Mouse (Mus musculus) cortical plate, adult 2 months (tissue): ENCODE measurements around the gene Efna5. TPM values are rescaled to one million over a fixed set of nuclear protein-coding genes. Genes with fewer than 3 reads are reported as not detected.

Source experiments
- H3K27ac ChIP-seq: fragments of 200-500 bp; 2 replicates; pipeline ENCODE4 v1.5.1; 2012; ENCODE audit warnings: low read length, control low read depth, inconsistent platforms; ENCODE audit not compliant: insufficient read depth
- H3K4me1 ChIP-seq: fragments of 200-500 bp; 2 replicates; pipeline ENCODE4 v1.6.1; 2011; ENCODE audit warnings: low read length; ENCODE audit not compliant: control insufficient read depth, insufficient read depth
- H3K4me3 ChIP-seq: fragments of 200-500 bp; 2 replicates; pipeline ENCODE4 v1.5.1; 2011; ENCODE audit warnings: mild to moderate bottlenecking, low read length, control low read depth; ENCODE audit not compliant: insufficient read depth
- CTCF ChIP-seq: fragments of 200-500 bp; IDR thresholded peaks from 2 replicates; pipeline ENCODE4 v1.5.1; 2011; ENCODE audit warnings: mild to moderate bottlenecking, control low read depth, low read length; ENCODE audit not compliant: insufficient read depth; ENCODE audit errors: extremely low read depth
- POLR2A ChIP-seq: fragments of 200-500 bp; IDR thresholded peaks from 2 replicates; pipeline ENCODE4 v1.6.1; 2011; ENCODE audit warnings: mild to moderate bottlenecking, low read length, control low read depth; ENCODE audit not compliant: insufficient read depth; ENCODE audit errors: extremely low read depth
- polyA plus RNA-seq: library from polyadenylated mRNA; depleted of rRNA; stranded (reverse); fragments of >200 nt; gene quantifications from 2 replicates; pipeline ENCODE4 v1.2.3, GENCODE M21; 2012

Efna5 gene
- polyA plus RNA-seq, 1 experiment = 14.8 TPM

- TF ChIP-seq CTCF = no peak
- TF ChIP-seq POLR2A = no peak
- no peak overlapping the region for H3K4me3 ChIP-seq
- no peaks in the 10 kb centered on the region for H3K4me1 ChIP-seq
- no peak overlapping the region for H3K27ac ChIP-seq
Measured at GRCm38 (mm10) chr17:62741702-62742101, 139.4 kb downstream of the Efna5 start.

DNA sequence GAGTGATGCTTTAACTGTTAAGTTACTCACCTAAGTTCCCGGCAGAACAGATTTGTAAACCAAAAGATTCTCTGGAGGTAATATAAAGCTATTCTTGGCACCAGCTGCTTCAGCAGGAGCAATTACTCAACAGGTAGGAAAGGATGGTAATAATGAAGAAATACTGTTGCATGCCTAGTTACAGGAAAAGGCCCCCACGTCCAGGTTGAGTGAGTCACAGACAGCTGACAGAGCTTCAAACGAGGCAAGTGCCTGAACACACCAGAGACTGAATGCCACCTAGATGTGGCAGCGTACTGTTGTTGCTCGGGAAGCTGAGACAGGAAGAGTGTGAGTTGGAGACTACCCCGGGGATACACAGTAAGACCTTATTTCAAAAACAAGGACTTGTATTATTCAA lies 140.1 kb downstream of the Efna5 start:
- no peak overlapping the region for H3K4me3 ChIP-seq
- no peak overlapping the region for H3K27ac ChIP-seq
- TF ChIP-seq POLR2A (no peak), CTCF (no peak)
- H3K4me1 ChIP-seq = no peaks in the 10 kb centered on the region

DNA sequence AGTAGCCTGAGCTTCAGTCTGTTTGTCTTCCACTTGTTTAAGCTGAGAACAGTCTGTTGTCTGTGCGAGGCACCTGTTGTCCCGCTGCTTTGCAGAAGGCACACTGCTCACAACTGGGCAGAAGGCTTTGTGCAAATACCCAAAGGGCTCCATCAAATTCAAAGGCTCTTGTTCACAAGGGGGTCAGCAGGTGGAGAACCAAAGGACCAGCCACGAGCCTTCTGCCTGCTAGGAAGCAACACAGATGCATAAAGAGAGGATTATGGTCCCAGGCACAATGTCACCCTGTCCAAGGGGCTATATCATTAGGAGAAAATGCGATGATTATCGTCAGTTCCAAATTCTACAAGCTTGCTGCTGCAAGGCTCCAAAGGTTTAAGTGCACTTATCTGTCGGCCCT lies 141.1 kb downstream of the Efna5 start:
- Histone ChIP-seq H3K4me1 (no peaks in the 10 kb centered on the region), H3K27ac (no peak overlapping the region), H3K4me3 (no peak overlapping the region)
- no peak for TF ChIP-seq POLR2A
- TF ChIP-seq CTCF = no peak

DNA sequence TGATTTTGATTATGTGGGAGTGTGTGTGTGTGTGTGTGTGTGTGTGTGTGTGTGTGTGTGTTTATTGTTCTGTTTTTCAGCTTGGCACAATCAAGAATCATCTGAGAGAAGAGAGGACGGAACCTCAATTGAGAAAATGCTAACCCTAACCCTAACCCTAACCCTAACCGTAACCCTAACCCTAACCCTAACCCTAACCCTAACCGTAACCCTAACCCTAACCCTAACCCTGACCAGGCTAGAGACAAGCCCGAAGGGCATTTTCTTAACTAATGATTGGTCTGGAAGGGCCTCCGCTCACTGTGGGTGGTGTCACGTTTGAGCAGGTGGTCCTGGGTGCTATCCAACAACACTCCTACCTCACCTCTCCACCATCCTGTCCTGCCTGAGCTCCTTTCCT lies 143.7 kb downstream of the Efna5 start:
- Histone ChIP-seq H3K27ac (no peak overlapping the region), H3K4me3 (no peak overlapping the region), H3K4me1 (no peaks in the 10 kb centered on the region)
- TF ChIP-seq CTCF (no peak), POLR2A (no peak)

GRCm38 (mm10) chr17:62735943-62736342 lies 145.2 kb downstream of the Efna5 start:
- Histone ChIP-seq H3K4me3 (no peak overlapping the region), H3K4me1 (no peaks in the 10 kb centered on the region), H3K27ac (no peak overlapping the region)
- TF ChIP-seq CTCF (no peak), POLR2A (no peak)

- H3K27ac ChIP-seq = no peak overlapping the region
- no peaks in the 10 kb centered on the region for H3K4me1 ChIP-seq
- H3K4me3 ChIP-seq = no peak overlapping the region
- TF ChIP-seq POLR2A (no peak), CTCF (no peak)
Measured at GRCm38 (mm10) chr17:62734901-62735300, 146.2 kb downstream of the Efna5 start.

- H3K27ac ChIP-seq = no peak overlapping the region
- no peak for TF ChIP-seq CTCF
- TF ChIP-seq POLR2A = no peak
- H3K4me1 ChIP-seq = no peaks in the 10 kb centered on the region
- H3K4me3 ChIP-seq = no peak overlapping the region
Measured at GRCm38 (mm10) chr17:62734067-62734466, 147.1 kb downstream of the Efna5 start.

GRCm38 (mm10) chr17:62729754-62730470 lies 151.2 kb downstream of the Efna5 start:
- H3K4me1 ChIP-seq = no peaks in the 10 kb centered on the region; the same call in 1 of the 2 replicates
- no peak overlapping the region for H3K4me3 ChIP-seq
- TF ChIP-seq POLR2A (no peak), CTCF (no peak)
- no peak overlapping the region for H3K27ac ChIP-seq

GRCm38 (mm10) chr17:62728142-62728917 lies 152.8 kb downstream of the Efna5 start:
- no peak overlapping the region for H3K27ac ChIP-seq
- no peaks in the 10 kb centered on the region; the same call in 1 of the 2 replicates for H3K4me1 ChIP-seq
- no peak overlapping the region for H3K4me3 ChIP-seq
- TF ChIP-seq CTCF = no peak
- TF ChIP-seq POLR2A = no peak

GRCm38 (mm10) chr17:62726102-62726501 lies 155.0 kb downstream of the Efna5 start:
- H3K4me1 ChIP-seq = peaks cover under 1% of the 10 kb centered on the region; the same call in 1 of the 2 replicates
- TF ChIP-seq POLR2A (no peak), CTCF (no peak)
- H3K4me3 ChIP-seq = no peak overlapping the region
- no peak overlapping the region for H3K27ac ChIP-seq
